Mouse (Mus musculus) forebrain, postnatal 0 days (tissue): Measurements from ENCODE around the gene Jag1. TPM values are rescaled to one million over a fixed set of nuclear protein-coding genes. Genes with fewer than 3 reads are reported as not detected.

Experiments used
- ATAC-seq: fragments of 200-750 bp; cut with Nextera tagmentation; 2 replicates; pipeline ENCODE4 v1.8.0; 2017; ENCODE audit warnings: mild to moderate bottlenecking, moderate library complexity
- DNase-seq: peaks from one replicate; pipeline ENCODE4 v3.0.0-alpha.2; 2015
- H3K27ac ChIP-seq: fragments of 300-500 bp; sonication (generic); 2 replicates; pipeline ENCODE4 v1.5.1; 2014; ENCODE audit warnings: low read depth, mild to moderate bottlenecking, antibody characterized with exemption, low read length, moderate library complexity, mixed read lengths
- H3K27me3 ChIP-seq: fragments of 300-500 bp; sonication (generic); 2 replicates; pipeline ENCODE4 v1.6.1; 2014; ENCODE audit warnings: mild to moderate bottlenecking, low read length, mixed read lengths; ENCODE audit not compliant: insufficient read depth
- H3K36me3 ChIP-seq: fragments of 300-500 bp; sonication (generic); 2 replicates; pipeline ENCODE4 v1.6.1; 2014; ENCODE audit warnings: mild to moderate bottlenecking, moderate library complexity; ENCODE audit not compliant: insufficient read depth
- H3K4me1 ChIP-seq: fragments of 300-500 bp; sonication (generic); 2 replicates; pipeline ENCODE4 v1.6.1; 2014; ENCODE audit warnings: antibody characterized with exemption; ENCODE audit not compliant: insufficient read depth
- H3K4me2 ChIP-seq: fragments of 300-500 bp; sonication (generic); 2 replicates; pipeline ENCODE4 v1.6.1; 2014; ENCODE audit warnings: low read depth, mild to moderate bottlenecking, moderate library complexity
- H3K4me3 ChIP-seq: fragments of 300-500 bp; sonication (generic); 2 replicates; pipeline ENCODE4 v1.5.1; 2014; ENCODE audit warnings: low read depth, low read length, mixed read lengths
- H3K9ac ChIP-seq: fragments of 300-500 bp; sonication (generic); 2 replicates; pipeline ENCODE4 v1.6.1; 2014; ENCODE audit warnings: mild to moderate bottlenecking
- H3K9me3 ChIP-seq: fragments of 300-500 bp; sonication (generic); 2 replicates; pipeline ENCODE4 v1.6.1; 2016; ENCODE audit warnings: low read length
- CTCF ChIP-seq: sonication (generic); IDR thresholded peaks from 2 replicates; pipeline ENCODE4 v1.5.1; 2016; ENCODE audit warnings: antibody characterized with exemption, control low read depth, low read depth
- WGBS: fragments of 180-500 bp; shearing (Covaris S2); extraction: QIAGEN DNeasy Blood & Tissue Kit; methylation state at CpG from one replicate; pipeline ENCODE4 v1.1.7; 2014; 5-methylcytosine and 5-hydroxymethylcytosine counted together
- polyA plus RNA-seq: library from polyadenylated mRNA; unstranded; fragments of >200 nt; fragmentation: Nextera tagmentation; extraction: Ambion mirVana; gene quantifications from 2 replicates; pipeline ENCODE4 v1.2.1, GENCODE M21; 2015
- total RNA-seq: library from RNA; depleted of rRNA; stranded (reverse); fragments of >200 nt; gene quantifications from 2 replicates; pipeline ENCODE4 v1.2.3, GENCODE M21; 2014

The Jag1 gene
- total and polyA plus RNA-seq, 2 experiments from 2014 or later: 4.1 to 10.3 TPM

- H3K27ac ChIP-seq: no peak overlapping the region
- H3K4me3 ChIP-seq: peak overlapping the region; percentile 64
- TF ChIP-seq CTCF: no peak
- DNase-seq (no peak), ATAC-seq (no peak)
- peak overlapping the region; percentile 78 for H3K4me2 ChIP-seq
- H3K27me3 ChIP-seq: peaks cover 4% of the 10 kb centered on the region; the same call in 1 of the 2 replicates
- no peaks in the 10 kb centered on the region for H3K9me3 ChIP-seq
- 7% methylated on average over 12 of the region's 12 CpGs for WGBS
- H3K9ac ChIP-seq: peak overlapping the region; percentile 42; the same call in 1 of the 2 replicates
- no peaks in the 10 kb centered on the region for H3K36me3 ChIP-seq
- H3K4me1 ChIP-seq: peaks cover 16% of the 10 kb centered on the region
These were observed 3.0 kb downstream of the Jag1 start for GRCm38 (mm10) chr2:137113288-137114061.

- Histone ChIP-seq H3K27me3 (no peaks in the 10 kb centered on the region; the same call in 1 of the 2 replicates), H3K27ac (no peak overlapping the region), H3K36me3 (no peaks in the 10 kb centered on the region), H3K4me2 (no peak overlapping the region; the same call in 1 of the 2 replicates), H3K9me3 (no peaks in the 10 kb centered on the region), H3K4me3 (no peak overlapping the region), H3K4me1 (peaks cover 10% of the 10 kb centered on the region), H3K9ac (no peak overlapping the region)
- ATAC-seq: no peak
- no peak for DNase-seq
- peak; percentile 45 for TF ChIP-seq CTCF
- WGBS: 15% methylated on average over 4 of the region's 4 CpGs
These were observed 6.1 kb downstream of the Jag1 start for GRCm38 (mm10) chr2:137110214-137110898.

DNA sequence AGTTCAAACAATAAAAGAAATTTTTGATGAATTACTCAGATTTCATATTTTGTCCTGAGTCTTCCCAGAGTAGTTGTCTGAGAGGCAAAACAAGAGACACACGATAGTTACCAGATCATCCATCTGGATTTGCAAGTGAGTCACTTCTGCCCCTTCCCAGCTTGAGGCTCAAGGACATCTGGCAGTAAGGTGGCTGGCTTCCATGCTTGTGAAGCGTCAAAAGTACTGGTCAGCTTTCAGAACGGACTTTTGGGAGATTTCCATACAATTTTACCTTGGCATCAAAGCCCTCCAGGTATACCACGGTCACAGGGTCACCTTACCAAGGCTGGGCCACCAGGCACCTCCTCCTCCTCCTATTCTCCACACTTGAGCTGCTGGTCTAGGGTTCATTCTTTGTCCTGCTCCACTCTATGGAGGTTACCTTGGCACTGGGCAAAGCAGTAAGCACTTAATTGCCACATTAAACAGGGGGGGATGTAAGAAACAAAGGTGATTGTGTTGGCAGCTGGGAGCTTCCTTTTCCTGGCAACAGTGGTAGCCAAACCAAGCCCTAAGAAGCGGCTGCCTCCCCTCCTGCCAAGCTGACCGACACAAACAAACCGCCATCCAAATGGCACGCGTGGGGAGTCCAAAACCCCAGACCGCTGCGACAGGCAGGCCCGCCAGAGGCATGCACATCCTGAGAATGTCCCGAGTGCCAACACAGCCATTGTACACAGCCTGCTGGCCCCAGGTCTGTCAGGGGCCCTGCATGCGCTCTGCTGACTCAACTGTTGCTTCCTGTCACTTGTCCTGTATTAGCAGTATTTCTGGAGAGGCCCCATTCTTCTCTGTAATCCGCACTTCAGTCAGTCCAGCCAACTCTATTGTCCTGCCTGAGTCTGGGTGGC, 6.9 kb downstream of the Jag1 start:
- H3K4me2 ChIP-seq: no peak overlapping the region; the same call in 1 of the 2 replicates
- no peaks in the 10 kb centered on the region for H3K36me3 ChIP-seq
- H3K9ac ChIP-seq: no peak overlapping the region
- H3K27ac ChIP-seq: no peak overlapping the region
- H3K4me1 ChIP-seq: peaks cover 4% of the 10 kb centered on the region; the same call in 1 of the 2 replicates
- no peak overlapping the region for H3K4me3 ChIP-seq
- WGBS: 15% methylated on average over 15 of the region's 15 CpGs
- DNase-seq (peak; percentile 60), ATAC-seq (peak; percentile 71)
- no peaks in the 10 kb centered on the region for H3K9me3 ChIP-seq
- no peaks in the 10 kb centered on the region; the same call in 1 of the 2 replicates for H3K27me3 ChIP-seq
- no peak for TF ChIP-seq CTCF

GRCm38 (mm10) chr2:137107946-137108345, 8.5 kb downstream of the Jag1 start:
- DNase-seq: no peak
- ATAC-seq: no peak
- H3K4me3 ChIP-seq: no peak overlapping the region
- H3K4me2 ChIP-seq: no peak overlapping the region
- peaks cover 4% of the 10 kb centered on the region; the same call in 1 of the 2 replicates for H3K4me1 ChIP-seq
- no peak for TF ChIP-seq CTCF
- 48% methylated on average over 8 of the region's 8 CpGs for WGBS
- no peak overlapping the region for H3K9ac ChIP-seq
- no peak overlapping the region for H3K27ac ChIP-seq
- no peaks in the 10 kb centered on the region for H3K9me3 ChIP-seq
- no peaks in the 10 kb centered on the region; the same call in 1 of the 2 replicates for H3K27me3 ChIP-seq
- 0 out of 2 replicates have a peak, but pooled peaks cover 3% of the 10 kb centered on the region for H3K36me3 ChIP-seq

- Histone ChIP-seq H3K36me3 (0 out of 2 replicates have a peak, but pooled peaks cover 3% of the 10 kb centered on the region), H3K27me3 (no peaks in the 10 kb centered on the region; the same call in 1 of the 2 replicates), H3K4me1 (no peaks in the 10 kb centered on the region), H3K9ac (no peak overlapping the region), H3K4me2 (no peak overlapping the region), H3K9me3 (no peaks in the 10 kb centered on the region), H3K4me3 (no peak overlapping the region), H3K27ac (no peak overlapping the region)
- ATAC-seq (no peak), DNase-seq (no peak)
- no peak for TF ChIP-seq CTCF
- 71% methylated on average over 4 of the region's 4 CpGs for WGBS
These were observed 9.2 kb downstream of the Jag1 start for GRCm38 (mm10) chr2:137107203-137107602.

DNA sequence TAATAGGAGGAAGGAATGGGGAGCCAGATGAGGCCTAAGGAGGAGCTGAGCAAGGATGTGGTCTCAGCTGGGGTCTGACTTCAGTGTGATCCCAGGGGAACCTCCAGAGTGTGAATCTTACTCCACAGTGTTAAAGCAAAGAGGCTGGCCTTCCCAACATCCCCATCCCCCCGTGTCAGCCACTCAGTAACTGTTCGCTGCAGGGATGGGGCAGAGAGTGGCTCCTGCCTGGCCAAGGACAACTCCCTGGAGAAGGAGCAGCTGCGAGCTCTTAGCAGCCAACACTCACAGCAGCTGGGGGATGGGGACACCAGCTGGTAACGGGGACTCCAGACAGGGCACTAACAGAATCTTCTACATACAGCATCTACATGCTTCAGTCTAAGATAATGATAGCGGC, 15.4 kb downstream of the Jag1 start:
- TF ChIP-seq CTCF: no peak
- Histone ChIP-seq H3K4me1 (no peaks in the 10 kb centered on the region), H3K9ac (no peak overlapping the region), H3K36me3 (0 out of 2 replicates have a peak, but pooled peaks cover 3% of the 10 kb centered on the region), H3K27me3 (no peaks in the 10 kb centered on the region), H3K4me2 (no peak overlapping the region), H3K27ac (no peak overlapping the region), H3K4me3 (no peak overlapping the region), H3K9me3 (no peaks in the 10 kb centered on the region)
- WGBS: 36% methylated on average over 5 of the region's 5 CpGs
- ATAC-seq (peak; percentile 60), DNase-seq (no peak)
